Mouse (Mus musculus) midbrain, embryonic 14.5 days (tissue): ENCODE data around the gene Cald1. TPM values are rescaled to one million over a fixed set of nuclear protein-coding genes. Genes with fewer than 3 reads are reported as not detected.

Experiments
- ATAC-seq: fragments of 200-750 bp; cut with Nextera tagmentation; 2 replicates; pipeline ENCODE4 v1.8.0; 2017; ENCODE audit warnings: moderate number of reproducible peaks, moderate library complexity; ENCODE audit not compliant: low FRiP score, low TSS enrichment
- DNase-seq: peaks from one replicate; pipeline ENCODE4 v3.0.0-alpha.2; 2015
- H3K27ac ChIP-seq: fragments of 300-500 bp; sonication (generic); replicated peaks from 2 replicates; pipeline ENCODE4 v1.5.1; 2014; ENCODE audit warnings: mild to moderate bottlenecking, low read depth, low read length, moderate library complexity
- H3K27me3 ChIP-seq: fragments of 300-500 bp; sonication (generic); 2 replicates; pipeline ENCODE4 v1.6.1; 2014; ENCODE audit warnings: low read length, control low read depth, mixed read lengths; ENCODE audit not compliant: control insufficient read depth, insufficient read depth
- H3K36me3 ChIP-seq: fragments of 300-500 bp; sonication (generic); 2 replicates; pipeline ENCODE4 v1.6.1; 2014; ENCODE audit warnings: low read length, control low read depth; ENCODE audit not compliant: control insufficient read depth, insufficient read depth
- H3K4me1 ChIP-seq: fragments of 300-500 bp; sonication (generic); 2 replicates; pipeline ENCODE4 v1.6.1; 2014; ENCODE audit warnings: mild to moderate bottlenecking, antibody characterized with exemption, low read length, control low read depth; ENCODE audit not compliant: control insufficient read depth, insufficient read depth
- H3K4me2 ChIP-seq: fragments of 300-500 bp; sonication (generic); 2 replicates; pipeline ENCODE4 v1.6.1; 2014; ENCODE audit warnings: mild to moderate bottlenecking, low read length, moderate library complexity
- H3K4me3 ChIP-seq: fragments of 300-500 bp; sonication (generic); replicated peaks from 2 replicates; pipeline ENCODE4 v1.5.1; 2014; ENCODE audit warnings: low read depth, low read length
- H3K9ac ChIP-seq: fragments of 300-500 bp; sonication (generic); replicated peaks from 2 replicates; pipeline ENCODE4 v1.6.1; 2014; ENCODE audit warnings: mild to moderate bottlenecking, low read length, moderate library complexity
- H3K9me3 ChIP-seq: fragments of 300-500 bp; sonication (generic); 2 replicates; pipeline ENCODE4 v1.6.1; 2016; ENCODE audit warnings: low read length, control low read depth, mixed read lengths; ENCODE audit not compliant: control insufficient read depth
- WGBS: fragments of 180-500 bp; shearing (Covaris S2); extraction: QIAGEN DNeasy Blood & Tissue Kit; methylation state at CpG from one replicate; pipeline ENCODE4 v1.1.7; 2014; 5-methylcytosine and 5-hydroxymethylcytosine counted together
- polyA plus RNA-seq: library from polyadenylated mRNA; unstranded; fragments of >200 nt; fragmentation: Nextera tagmentation; extraction: Ambion mirVana; gene quantifications from 2 replicates; pipeline ENCODE4 v1.2.1, GENCODE M21; 2014

Gene Cald1
- polyA plus RNA-seq, 1 experiment from 2014 or later, result 50.0 TPM

DNA sequence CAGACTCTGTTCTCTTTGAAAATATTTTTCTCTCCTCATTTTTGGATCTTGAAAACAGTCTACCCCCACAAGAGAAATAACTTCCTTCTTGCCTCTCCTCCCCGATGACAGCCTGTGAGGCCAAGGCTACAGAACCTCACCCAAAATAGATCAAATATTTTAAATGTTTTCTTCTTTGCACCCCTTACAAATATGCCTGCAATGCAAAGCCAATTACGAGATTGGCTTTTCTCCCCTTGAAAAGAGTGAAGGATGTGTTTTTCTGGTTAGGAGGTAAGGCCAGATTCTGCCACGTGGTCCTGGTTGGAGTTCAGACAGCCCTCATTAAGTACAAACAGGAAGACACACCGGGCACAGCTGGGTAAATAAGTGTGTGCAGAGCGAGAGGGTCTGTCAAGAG, 14.9 kb upstream of the Cald1 start:
- ATAC-seq (no peak), DNase-seq (no peak)
- WGBS, result 79% methylated on average over 5 of the region's 5 CpGs
- Histone ChIP-seq H3K4me2 (no peak overlapping the region), H3K36me3 (no peaks in the 10 kb centered on the region), H3K4me3 (no peak overlapping the region), H3K27ac (no peak overlapping the region), H3K9ac (no peak overlapping the region), H3K4me1 (no peaks in the 10 kb centered on the region), H3K27me3 (no peaks in the 10 kb centered on the region), H3K9me3 (no peaks in the 10 kb centered on the region)

DNA sequence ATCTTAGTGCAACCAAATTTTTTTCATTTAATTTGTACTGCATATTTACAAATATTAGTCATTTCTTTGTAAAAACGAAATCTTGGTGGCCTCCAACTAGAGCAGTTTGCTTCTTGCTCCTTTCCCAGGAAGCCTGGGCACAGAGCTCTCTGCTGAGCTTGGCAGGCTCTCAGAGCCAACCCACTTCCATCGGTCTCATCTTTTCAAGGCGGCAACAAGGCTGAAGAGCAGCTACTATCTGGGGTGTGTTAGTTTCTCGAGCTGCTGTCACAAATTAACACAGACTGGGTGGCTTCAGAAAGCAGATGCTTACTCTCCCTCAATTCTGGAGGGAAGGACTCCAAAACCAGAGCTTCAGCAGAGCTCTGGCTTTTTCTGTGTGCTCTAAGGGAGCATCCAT, 10.2 kb upstream of the Cald1 start:
- H3K4me3 ChIP-seq, result no peak overlapping the region
- DNase-seq, result no peak

DNA sequence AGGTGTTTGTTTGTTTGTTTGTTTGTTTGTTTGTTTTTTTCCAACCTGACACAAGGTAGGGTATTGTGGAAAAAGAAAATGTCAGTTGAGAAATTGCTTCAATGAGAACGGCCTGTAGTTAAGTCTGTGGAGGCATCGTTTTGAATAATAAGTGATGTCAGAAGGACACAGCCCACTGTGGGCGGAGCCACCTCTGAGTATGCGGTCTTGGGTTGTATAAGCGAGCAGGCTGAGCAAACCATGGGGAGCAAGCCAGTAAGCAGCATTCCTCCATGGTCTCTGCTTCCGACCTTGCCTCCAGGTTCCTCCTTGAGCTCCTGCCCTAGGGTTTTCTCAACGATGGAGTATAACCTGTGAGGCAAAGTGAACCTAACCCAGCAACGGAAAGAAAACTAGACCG, 7.6 kb upstream of the Cald1 start:
- H3K27ac ChIP-seq, result no peak overlapping the region
- no peaks in the 10 kb centered on the region for H3K27me3 ChIP-seq
- no peak overlapping the region for H3K9ac ChIP-seq
- H3K9me3 ChIP-seq, result no peaks in the 10 kb centered on the region
- WGBS, result 95% methylated on average over 9 of the region's 9 CpGs
- no peak overlapping the region for H3K4me3 ChIP-seq
- no peaks in the 10 kb centered on the region for H3K4me1 ChIP-seq
- H3K36me3 ChIP-seq, result no peaks in the 10 kb centered on the region
- DNase-seq, result no peak
- no peak overlapping the region for H3K4me2 ChIP-seq
- no peak for ATAC-seq

More for the DNA sequence above, 10.2 kb upstream of the Cald1 start:
- Histone ChIP-seq H3K9me3 (no peaks in the 10 kb centered on the region), H3K27ac (no peak overlapping the region), H3K4me1 (no peaks in the 10 kb centered on the region), H3K4me2 (no peak overlapping the region), H3K9ac (no peak overlapping the region), H3K36me3 (no peaks in the 10 kb centered on the region), H3K27me3 (no peaks in the 10 kb centered on the region)
- WGBS, result 80% methylated on average over 4 of the region's 4 CpGs
- ATAC-seq, result no peak

DNA sequence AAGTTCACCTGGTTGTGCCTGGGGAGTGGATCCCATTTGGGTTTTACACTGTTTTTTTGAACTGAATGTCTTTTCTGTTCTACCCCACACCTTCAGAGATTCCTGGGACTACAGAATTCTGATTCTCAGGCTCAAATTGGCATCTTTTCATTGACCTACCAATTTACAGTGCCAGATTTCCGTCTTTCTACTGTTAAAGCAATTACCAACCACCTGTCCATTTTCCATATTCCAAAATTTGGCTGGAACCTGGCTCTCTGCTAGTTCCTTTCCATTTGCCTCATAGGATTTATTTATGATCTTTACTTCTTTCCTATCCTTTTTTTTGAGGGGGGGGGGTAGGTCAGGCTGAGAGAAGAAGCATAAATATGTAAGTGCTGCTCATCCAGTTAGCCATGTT, 4.9 kb upstream of the Cald1 start:
- no peak overlapping the region for H3K9ac ChIP-seq
- no peak overlapping the region for H3K4me2 ChIP-seq
- peaks cover 4% of the 10 kb centered on the region; the same call in 1 of the 2 replicates for H3K4me1 ChIP-seq
- ATAC-seq, result no peak
- no peak overlapping the region for H3K4me3 ChIP-seq
- no peak overlapping the region for H3K27ac ChIP-seq
- no peaks in the 10 kb centered on the region for H3K27me3 ChIP-seq
- WGBS, result 90% methylated on average over 1 of the region's 1 CpGs
- H3K36me3 ChIP-seq, result no peaks in the 10 kb centered on the region
- H3K9me3 ChIP-seq, result no peaks in the 10 kb centered on the region
- no peak for DNase-seq

DNA sequence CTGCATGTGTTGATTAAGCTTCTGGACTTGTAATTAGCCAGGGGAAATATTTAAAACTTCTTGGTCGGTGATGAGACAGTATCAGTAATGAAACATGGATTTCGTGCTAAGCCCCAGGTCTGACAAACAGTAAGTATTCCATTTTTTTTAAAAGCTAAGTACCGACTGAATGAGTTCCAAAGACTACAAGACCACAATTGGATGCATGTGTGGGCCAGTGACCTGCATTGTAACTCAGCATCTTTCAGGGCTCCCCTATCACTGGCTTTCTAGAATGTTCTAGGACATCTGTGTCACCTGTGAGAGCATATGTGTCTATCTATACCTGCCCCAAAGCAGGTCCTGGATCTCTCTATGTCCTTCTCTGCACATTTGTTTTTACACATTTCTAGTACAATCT, 984 bp upstream of the Cald1 start:
- Histone ChIP-seq H3K27ac (no peak overlapping the region), H3K4me2 (no peak overlapping the region), H3K4me3 (no peak overlapping the region), H3K27me3 (0 out of 2 replicates have a peak, but pooled peaks cover 3% of the 10 kb centered on the region), H3K9ac (no peak overlapping the region), H3K36me3 (no peaks in the 10 kb centered on the region), H3K9me3 (no peaks in the 10 kb centered on the region), H3K4me1 (peaks cover 9% of the 10 kb centered on the region; the same call in 1 of the 2 replicates)
- no peak for ATAC-seq
- 70% methylated on average over 3 of the region's 3 CpGs for WGBS
- no peak for DNase-seq

DNA sequence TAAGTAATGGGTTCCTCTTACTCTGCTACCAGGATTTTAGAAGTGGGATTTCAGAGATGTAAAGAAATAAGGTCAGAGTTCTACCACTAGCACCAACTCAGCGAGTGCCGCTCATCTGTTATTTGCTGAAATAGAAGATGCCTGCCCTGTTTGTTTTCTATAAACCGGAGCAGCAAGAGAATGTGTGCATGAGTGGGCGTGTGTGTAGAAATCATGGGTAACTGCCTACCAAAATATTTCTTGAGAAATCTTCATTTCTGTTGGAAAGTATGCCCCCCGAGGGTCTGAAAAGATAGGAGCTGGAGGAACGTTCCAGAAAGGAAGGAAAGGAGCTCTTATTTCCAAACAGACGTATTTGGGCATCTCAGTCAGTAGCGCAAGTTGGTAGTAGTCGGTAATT, 871 bp downstream of the Cald1 start:
- Histone ChIP-seq H3K27me3 (0 out of 2 replicates have a peak, but pooled peaks cover 3% of the 10 kb centered on the region), H3K4me3 (0 out of 2 replicates have a peak overlapping the region, but pooled peaks have one; percentile 8), H3K27ac (no peak overlapping the region), H3K36me3 (no peaks in the 10 kb centered on the region), H3K4me1 (peaks cover 9% of the 10 kb centered on the region; the same call in 1 of the 2 replicates), H3K9me3 (no peaks in the 10 kb centered on the region), H3K9ac (no peak overlapping the region), H3K4me2 (peak overlapping the region; percentile 42; the same call in 1 of the 2 replicates)
- no peak for DNase-seq
- 72% methylated on average over 9 of the region's 9 CpGs for WGBS
- no peak for ATAC-seq

DNA sequence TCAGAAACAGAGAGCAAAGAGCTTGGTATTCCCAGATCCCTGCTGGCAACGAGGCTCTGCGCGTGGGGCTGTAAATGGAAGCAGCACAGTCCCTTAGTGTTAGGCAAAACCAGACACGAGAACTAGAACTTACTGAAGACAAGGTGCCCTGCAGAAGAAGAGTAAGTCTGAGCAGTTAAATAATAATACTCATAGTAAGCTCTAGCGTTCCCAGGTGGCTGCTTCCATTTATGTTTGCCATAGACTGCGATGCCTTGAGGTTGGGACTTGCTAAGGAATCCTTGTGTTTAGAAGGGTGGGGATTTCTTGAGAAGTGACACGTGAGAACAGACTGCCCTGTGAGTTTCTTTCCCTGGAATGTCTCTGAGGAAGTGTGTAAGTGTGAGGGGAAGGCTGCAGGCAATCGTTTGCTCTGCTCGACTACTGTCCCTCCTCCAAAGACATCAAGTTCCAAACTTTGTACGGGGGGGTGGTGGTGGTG, 1.4 kb downstream of the Cald1 start:
- Histone ChIP-seq H3K4me3 (0 out of 2 replicates have a peak overlapping the region, but pooled peaks have one; percentile 8), H3K4me2 (0 out of 2 replicates have a peak overlapping the region, but pooled peaks have one; percentile 42)
- ATAC-seq, result no peak

DNA sequence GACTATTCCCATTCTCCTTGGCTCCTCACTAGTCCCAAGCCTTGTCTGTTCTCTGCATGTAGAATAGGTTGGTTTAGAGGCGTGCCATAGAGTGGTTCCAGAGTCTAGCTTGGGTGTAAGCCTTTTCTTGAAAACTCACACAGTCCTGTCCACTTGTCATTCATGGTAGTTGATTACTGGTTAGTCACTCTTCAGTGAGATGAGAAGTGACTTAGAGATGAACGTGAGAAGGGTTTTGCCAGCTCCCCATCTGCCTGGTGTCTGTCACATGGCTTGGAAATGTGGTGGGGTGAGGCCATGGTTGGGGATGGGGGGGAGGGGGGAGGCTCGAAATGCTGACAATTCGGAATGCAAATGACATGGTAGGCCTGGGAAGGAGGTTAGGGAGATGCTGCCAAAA, 2.5 kb downstream of the Cald1 start:
- ATAC-seq (no peak), DNase-seq (no peak)
- no peak overlapping the region for H3K4me3 ChIP-seq
- H3K9ac ChIP-seq, result no peak overlapping the region
- H3K27me3 ChIP-seq, result 0 out of 2 replicates have a peak, but pooled peaks cover 3% of the 10 kb centered on the region
- no peaks in the 10 kb centered on the region for H3K36me3 ChIP-seq
- no peak overlapping the region for H3K4me2 ChIP-seq
- H3K4me1 ChIP-seq, result peaks cover 9% of the 10 kb centered on the region; the same call in 1 of the 2 replicates
- no peaks in the 10 kb centered on the region for H3K9me3 ChIP-seq
- 88% methylated on average over 4 of the region's 4 CpGs for WGBS
- H3K27ac ChIP-seq, result no peak overlapping the region

More for the DNA sequence above, 1.4 kb downstream of the Cald1 start:
- H3K27ac ChIP-seq, result no peak overlapping the region
- H3K9ac ChIP-seq, result no peak overlapping the region
- H3K27me3 ChIP-seq, result 0 out of 2 replicates have a peak, but pooled peaks cover 3% of the 10 kb centered on the region
- WGBS, result 73% methylated on average over 10 of the region's 10 CpGs
- no peak for DNase-seq
- no peaks in the 10 kb centered on the region for H3K9me3 ChIP-seq
- H3K36me3 ChIP-seq, result no peaks in the 10 kb centered on the region
- peaks cover 9% of the 10 kb centered on the region; the same call in 1 of the 2 replicates for H3K4me1 ChIP-seq

DNA sequence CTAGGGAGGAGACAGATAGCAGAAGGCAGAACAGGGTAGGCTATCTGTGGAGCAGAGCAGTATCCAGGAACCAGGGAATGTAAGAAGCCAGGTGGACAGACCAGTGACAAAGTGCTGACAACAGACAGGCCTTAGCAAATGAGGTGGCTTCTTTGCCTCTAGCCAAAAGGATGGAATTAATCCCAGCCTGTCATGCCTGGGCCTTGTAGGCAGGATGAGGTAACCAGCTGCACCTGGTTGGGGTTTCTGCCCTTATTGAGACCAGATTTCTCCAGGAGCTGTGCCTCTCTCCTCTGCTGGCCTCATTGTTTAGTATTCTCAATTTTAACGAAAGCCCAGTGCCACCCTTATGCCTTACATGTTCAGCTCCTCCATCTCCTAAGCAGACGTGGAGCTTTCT, 3.8 kb downstream of the Cald1 start:
- no peak overlapping the region for H3K9ac ChIP-seq
- H3K4me2 ChIP-seq, result no peak overlapping the region
- peaks cover 9% of the 10 kb centered on the region; the same call in 1 of the 2 replicates for H3K4me1 ChIP-seq
- WGBS, result 79% methylated on average over 2 of the region's 2 CpGs
- no peaks in the 10 kb centered on the region for H3K36me3 ChIP-seq
- DNase-seq, result no peak
- no peaks in the 10 kb centered on the region for H3K9me3 ChIP-seq
- 0 out of 2 replicates have a peak, but pooled peaks cover 3% of the 10 kb centered on the region for H3K27me3 ChIP-seq
- no peak overlapping the region for H3K4me3 ChIP-seq
- H3K27ac ChIP-seq, result no peak overlapping the region
- ATAC-seq, result no peak
